Mouse (Mus musculus) spleen, adult 18-20 months (tissue): ENCODE data around the gene Lmbr1l.
"Not testable (repeated sequence)": the region's sequence is repeated elsewhere in the genome, so short reads cannot be mapped to it uniquely, and the experiment has no call there.

Experiments used
- DNase-seq, 2 experiments: peaks; one replicate each; pipeline ENCODE4 v3.0.0; 2022; ENCODE audit warnings: mixed read lengths in 2 of 2

The Lmbr1l gene

DNA sequence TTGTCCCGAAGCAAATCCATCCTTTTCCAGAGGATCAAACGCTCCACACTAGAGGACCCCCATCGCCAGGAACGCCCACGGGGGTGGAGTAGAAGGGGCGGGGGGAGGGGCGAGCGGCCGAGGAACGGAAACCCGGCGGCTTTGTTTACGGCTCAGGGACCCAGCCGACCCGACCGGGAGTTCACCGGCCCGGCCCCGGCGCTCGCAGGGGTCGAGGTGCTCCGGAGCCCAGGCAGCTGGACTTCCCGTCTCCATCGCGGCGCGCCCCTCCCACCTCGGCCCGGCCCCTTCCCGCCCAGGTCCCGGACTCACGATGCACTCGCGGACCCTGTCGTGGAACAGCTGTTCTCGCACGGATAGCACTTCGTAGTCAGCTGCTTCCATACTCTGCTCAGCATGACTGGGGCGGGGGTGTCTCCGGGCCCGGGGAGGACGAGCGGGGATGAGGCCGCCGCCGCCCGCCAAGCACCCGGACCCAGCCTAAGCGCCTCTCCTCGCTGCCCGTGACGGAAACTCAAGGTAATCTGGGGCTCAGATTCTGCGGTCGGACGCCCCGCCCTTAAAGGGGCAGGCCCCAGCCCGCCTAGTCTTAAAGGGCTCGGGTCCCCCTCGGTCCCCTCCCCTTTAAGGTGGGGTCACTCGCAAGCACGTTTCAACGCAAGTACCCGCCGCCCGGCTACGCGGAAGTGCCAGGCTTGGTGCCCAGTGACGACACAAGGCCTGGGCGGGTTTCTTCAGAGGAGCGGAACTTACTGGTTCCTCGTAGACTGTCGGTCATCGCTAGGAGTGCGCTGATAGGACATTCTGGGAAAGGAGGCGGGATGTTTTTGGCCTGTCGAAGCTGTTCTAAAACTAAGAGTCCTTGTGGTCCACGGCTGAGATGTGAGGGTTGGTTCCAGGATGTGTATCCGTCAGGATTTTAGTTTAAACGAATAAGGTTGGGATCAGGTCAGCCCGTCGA, at the start of gene Lmbr1l:
Lmbr1l (minus strand) TSS at position 694 of the 961 bp plus-strand sequence.
- DNase-seq = peak; percentile 95 to 99

DNA sequence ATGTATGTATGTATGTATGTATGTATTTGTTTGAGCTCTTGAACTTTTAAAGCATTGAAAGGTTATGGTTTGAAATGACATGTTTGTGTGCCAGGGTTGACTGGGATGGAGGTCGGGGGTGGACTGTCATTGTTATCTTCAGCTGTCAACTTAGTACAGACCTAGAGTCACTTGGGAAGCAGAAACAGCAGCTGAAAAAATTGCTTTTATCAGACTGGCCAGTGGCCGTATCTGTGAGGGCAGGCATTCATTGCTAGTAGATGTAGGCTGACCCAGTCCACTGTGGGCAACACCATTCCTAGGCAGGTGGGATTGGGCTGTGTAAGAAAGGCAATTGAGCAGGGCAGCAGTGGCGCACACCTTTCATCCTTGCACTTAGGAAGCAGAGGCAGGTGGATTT, 41.5 kb upstream of the Lmbr1l start:
- no peak for DNase-seq

DNA sequence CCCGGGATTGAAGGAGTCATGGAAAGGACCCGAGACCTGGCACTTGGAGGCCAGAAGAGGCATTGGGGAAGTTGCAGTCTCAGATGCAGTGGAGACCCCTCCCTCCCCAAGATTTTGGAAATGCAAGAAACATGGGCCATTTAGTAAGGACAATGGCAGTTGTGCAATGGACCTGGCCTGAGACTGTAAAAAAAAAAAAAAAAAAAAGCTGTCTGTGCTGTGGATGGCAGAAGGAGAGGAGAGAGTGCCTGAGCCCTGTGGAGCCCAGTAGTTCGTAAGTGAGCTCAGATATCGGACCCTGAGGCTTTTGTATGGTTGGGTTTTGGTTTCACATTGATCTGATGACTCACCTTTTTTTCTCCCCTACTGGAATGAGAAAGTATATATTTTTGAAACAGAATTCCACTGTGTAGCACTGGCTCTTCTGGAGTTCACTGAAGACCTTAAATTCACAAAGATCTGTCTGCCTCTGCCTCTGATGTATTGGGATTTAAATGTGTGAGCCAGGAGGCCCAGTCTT, 40.9 kb upstream of the Lmbr1l start:
- no peak for DNase-seq

DNA sequence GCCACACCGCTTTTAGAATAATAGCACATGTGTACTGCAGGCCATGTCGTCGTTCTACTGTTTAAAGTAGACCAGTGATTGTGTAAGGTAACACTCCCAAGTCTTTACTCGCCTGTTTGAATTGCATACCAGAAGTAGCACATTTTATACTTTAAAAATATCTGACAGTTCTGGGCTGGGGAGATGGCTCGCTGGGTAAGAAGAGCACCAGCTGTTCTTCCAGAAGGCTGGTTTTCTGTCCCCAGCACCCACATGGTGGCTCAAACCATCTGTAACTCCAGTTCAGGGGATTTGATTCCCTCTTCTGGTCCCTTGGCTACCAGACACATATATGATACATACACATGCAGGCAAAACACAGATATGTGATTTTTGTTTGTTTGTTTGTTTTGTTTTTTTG, 39.4 kb upstream of the Lmbr1l start:
- no peak for DNase-seq

DNA sequence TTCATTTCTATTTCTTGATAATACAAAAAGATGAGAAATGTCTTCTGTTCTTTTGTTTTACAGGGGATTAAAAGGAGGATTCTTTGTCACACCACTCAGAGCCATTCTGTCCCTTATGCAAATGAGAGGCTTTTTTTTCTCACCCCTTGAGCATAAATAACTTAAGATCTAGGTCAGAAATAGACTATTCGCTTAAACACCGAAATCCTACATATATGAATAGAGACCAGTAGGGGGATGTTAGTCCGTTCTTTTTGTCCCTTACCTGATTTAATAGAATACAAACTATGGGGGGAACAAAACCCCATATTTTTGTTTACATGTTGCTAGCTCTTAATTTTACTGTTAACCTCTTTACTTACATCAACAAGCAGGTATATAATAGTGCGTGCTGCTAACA, 38.0 kb upstream of the Lmbr1l start:
- no peak for DNase-seq

DNA sequence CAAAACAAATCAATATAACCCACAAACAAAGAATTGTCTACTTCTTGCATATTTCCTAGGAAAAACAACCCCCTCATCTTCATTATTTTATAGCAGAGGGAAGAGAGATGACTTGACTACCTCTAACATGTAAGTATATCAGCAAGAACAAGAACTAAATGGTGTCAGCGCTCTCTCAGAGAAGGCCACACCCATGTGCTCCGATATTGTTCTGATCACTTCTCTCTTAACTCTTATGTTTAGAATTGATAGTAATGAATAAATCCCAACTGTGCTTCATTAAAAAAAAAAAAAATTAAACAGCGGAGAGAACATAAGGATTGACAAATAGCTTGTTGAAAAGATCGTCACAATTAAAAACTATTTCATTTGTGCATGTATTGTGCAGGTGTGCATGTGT, 37.3 kb upstream of the Lmbr1l start:
- DNase-seq = no peak

DNA sequence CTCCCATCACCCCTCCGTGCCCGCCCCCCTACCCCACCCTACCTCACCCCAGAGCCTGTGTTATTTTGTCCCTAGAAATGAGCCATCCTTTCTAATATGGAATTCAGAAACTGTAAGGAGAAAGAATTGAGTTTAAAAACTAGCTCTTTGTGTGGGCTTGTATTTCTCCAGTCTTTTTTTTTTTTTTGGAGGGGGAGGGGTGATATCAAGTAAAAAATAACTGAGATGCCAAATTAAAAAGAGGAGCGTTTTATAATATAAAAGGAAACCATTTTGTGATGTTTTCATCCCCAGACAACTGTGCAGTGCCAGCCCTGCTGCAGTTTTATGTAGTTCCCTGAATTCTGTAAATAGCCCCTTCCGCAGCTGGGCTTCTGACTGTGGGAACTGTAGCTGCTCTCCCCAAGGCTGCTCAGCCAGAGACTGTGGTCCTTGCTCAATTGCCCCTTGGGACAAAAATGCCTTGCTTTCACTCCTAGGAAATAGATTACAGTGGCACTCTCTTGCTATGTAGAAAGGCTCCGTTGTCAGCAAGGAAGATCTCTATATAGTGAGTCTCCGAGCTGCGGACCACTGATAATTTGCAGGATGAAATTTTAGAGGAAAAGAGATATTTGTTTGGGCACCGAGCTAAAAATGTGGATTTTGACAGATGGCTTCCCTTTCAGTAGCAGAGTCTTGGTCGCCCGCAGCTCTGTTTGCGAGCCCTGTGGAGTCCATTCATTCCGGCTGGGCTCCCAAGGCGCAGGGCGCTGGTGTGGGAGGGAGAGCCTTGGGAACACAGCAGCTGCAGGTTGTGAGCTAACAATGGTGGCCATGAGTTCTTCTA, 36.6 kb upstream of the Lmbr1l start:
- DNase-seq = no peak

DNA sequence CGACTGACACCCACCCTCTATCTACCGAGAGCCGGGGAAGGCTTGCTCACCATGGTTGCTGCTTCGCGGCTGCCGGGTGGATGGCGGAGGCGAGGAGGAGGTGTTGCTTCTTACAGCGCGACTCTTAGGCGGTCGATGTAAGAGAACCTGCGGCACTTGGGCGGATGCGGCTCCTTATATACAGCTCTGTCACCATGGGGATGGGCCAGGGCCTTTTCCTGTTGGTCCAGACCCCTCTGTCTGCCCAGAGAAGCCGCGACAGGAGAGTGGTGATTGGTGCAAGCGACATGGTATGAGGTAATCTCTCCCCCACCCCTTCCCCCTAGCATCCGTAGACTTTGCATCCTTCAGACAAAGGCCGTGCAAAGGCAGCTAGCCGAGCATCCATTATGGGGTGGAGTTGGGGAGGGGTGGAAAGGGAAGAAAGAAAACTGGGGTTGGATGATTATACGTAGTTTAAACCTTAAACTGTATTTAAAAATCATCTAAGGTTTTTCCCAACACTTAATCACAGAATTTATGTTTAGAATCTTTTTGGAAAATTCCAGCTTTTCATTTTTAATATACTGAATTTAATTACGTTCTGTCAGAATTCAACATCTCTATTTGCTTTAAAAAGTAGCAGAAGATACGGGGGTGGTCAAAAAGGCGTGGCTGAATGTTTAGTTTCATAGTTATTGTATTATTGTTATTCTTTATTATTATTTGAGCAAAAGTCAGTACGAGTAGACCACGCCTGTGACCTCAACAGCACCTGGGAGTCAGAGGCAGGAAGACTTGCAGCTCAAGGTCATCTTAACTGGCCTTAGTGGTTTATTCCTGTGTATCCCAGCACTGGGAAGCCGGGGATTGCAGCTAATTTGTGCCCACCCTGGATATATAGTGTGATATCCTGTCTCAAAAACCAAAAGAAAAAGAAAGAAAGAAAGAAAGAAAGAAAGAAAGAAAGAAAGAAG, 35.6 kb upstream of the Lmbr1l start, which contains the start of the genes Gm49450 and Tuba1a:
Gm49450 (minus strand) TSS at position 151 of the 956 bp plus-strand sequence.
Tuba1a (minus strand) TSS at position 303 of the 956 bp plus-strand sequence.
- DNase-seq = peak; percentile 86 to 90

DNA sequence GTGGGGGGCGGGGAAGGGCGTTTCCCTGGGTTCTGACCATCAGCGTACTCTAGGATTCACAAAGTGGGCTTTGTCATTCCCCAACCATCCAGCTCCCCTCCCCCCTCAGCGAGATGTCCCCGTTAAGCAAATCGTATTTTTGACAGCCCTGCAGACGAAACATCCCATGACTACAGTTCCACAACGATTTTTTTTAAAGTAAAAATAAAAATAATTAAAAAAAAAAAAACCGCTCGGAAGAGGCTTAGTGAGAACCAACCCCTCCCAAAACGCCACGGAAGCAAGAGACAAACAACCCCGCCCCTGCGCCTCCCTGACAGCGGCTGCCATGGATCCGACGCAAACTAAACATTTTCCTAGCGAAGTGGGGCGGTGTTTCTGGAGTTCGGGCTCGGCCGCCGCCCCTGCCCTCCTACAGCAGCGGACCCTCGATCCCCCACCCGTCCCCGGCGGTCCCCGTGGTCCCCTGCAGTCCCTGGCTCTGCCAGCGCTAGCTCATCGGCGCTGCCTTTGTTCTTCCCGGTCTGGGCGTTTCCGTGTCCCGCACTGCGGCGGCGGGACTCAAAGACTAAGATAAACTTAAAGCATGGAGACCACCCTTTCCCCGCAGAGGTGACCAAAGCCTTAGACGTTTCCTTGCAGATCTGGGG, 34.8 kb upstream of the Lmbr1l start:
- DNase-seq = peak in 1 of 2 experiments; percentile 58

DNA sequence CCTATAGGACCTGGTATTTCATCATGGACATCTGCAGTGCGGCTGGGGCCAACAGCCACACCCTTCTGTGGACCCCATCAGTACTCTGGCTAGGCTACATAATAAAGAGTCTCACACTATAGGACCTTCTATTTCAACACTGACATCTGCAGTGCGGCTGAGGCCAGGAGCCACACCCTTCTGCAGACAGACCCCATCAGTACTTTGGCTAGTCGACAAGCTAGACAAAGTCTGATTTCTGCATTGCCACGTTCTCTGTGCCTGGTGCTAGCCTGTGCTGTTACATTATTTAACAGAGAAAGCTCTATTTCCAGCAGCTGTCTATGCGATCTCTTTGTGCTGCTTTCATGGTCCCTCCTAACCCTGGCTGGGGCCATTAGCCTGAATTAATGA, 34.0 kb upstream of the Lmbr1l start:
- no peak for DNase-seq

DNA sequence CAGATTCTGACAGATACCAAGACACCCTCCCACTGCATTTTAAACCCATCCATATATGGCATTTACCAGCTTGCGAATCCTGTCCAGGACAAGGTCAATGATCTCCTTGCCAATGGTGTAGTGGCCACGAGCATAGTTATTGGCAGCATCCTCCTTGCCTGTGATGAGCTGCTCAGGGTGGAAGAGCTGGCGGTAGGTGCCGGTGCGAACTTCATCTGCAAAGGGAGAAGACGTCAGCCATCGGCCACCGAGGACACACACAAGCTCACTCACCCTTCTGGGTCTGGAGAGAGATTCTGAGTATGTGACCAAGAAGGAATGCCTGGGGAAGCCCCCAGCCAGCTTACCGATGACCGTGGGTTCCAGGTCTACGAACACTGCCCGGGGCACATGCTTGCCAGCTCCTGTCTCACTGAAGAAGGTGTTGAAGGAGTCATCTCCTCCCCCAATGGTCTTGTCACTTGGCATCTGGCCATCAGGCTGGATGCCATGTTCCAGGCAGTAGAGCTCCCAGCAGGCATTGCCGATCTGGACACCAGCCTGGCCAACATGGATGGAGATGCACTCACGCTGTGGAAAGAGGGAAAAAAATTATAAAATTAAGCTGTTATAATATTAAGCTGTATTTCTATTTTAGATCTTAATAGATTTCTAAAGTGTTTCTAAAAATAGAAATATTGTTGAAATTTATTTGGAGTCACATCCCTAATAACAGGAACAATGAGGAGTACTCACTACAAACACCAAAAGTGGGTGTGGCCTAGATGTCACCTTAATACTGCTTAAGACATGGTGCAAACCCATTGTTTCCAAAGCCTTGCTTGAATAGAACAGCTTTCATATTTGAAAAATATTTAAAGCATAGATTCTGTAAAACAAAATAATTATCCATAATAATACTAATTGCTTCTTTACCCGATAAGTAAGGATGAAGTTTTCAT, 33.4 kb upstream of the Lmbr1l start:
- not testable (repeated sequence) for DNase-seq

DNA sequence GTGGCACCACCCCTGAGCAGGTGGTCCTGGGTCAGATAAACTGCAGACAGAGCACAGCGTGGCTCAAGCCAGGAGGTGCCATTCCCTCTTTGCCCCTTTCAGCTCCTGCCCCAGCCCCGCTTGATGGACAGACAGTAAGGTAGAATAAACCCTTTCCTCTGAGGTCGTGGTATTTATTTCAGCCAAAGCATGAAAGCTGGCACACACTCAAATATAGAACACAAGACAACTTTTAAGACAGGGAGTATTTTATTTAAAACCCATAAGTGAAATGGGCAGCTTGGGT, 31.5 kb upstream of the Lmbr1l start:
- no peak for DNase-seq

DNA sequence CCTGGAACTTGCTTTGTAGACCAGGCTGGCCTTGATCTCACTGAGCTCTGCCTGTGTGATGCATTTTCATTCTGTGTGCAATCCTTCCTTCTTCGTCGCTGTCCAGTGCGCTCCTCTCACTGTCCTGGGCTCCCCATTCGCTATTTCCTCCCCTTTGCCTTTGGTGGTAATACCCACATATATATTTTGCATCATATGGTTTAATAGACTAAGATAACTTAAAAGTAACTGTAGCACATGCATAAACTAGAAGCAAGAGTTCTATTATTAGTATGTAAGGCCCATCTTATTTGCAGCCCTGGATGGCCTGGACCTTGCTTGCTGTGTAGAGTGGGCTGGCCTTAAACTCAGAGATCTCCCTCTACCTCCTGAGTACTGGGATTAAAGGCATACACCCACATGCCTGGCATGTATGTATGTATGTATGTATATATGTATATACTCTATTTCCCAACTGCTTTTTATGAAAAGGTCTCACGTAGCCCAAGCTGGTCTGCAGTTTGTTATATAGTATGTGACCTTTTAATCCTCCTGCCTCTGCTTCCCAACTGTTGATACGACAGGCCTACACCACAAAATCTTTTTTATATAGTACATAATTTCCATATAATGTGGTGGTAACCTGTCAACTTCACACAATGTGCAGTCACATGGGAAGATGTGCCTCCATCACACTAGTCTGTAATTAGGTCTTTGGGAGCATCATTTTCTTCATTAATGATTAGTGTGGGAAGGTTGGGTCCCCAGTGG, 31.0 kb upstream of the Lmbr1l start:
- no peak for DNase-seq

DNA sequence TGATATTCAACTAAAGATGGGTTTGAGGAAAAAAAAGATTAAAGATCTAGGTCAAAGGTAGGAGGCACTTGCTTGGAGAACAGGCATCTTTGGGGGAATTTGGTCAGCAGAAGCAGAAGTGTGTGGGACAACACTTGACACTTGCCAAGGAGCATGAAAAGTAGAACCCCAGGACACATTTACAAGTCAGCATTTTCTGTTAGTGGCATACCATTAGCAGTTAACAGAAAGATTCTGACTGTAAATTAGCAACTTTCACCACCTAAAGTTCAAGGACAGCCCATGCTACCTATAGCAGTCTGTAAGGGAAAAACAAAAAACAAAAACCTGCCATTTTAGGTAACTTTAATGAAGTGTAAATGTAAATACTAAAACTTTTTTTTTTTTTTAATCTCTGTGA, 30.4 kb upstream of the Lmbr1l start:
- DNase-seq = no peak

DNA sequence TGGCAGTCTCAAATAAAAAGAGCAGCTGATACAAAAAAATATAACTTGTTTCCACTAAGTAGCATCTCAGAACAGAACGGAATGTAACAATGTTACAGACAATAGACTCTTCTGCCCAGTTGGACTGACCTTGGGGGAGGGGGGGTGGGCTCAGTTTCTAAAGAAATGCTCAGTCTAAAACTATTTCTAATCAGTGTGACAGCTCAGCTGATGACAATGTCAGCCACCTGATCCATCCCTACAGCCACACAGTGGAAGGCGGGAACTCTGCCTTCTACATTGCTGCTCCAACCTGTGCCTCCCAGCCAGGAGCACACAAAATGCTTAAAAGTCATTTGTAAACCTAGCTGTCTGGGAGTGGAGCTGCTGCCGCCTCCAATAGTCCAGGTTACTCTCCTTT, 29.9 kb upstream of the Lmbr1l start:
- DNase-seq = no peak

DNA sequence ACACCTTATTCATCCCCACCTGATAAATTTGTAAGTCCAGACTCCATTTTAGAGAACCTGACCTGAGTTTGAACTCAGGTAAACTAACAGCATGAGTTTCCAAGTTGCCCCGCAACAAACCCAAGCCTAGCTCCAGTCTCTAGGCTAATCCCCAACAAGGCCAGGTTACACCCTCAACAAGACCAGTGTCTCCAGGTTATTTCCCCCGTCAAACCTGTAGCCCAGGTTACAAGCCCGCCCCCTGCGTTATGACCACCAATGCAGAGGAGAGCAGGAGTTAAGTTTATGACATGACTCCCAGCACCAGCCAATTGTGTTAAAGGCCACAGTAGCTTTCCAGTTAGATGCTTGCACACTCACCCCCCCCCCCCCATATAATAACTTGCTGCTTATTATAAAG, 25.1 kb upstream of the Lmbr1l start:
- DNase-seq = no peak

DNA sequence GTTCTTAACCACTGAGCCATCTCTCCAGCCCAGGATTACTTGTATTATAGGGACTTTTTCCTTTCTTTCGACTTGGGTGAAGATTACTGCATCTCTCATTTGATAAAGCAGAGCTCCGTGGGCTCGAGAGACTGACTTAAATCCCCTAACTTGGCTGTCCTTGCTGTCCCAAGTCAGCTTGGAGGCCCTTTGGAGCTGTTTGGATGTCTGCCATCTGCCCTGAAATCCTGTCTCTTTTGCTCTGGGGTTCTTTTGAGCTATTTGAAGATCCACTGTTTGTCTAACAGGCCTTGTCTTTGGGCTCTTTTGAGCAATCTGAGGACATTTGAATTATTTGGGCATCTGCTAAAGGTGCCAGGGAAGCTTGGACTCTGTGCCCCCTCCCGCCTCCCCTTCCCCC, 24.1 kb upstream of the Lmbr1l start:
- DNase-seq = no peak

DNA sequence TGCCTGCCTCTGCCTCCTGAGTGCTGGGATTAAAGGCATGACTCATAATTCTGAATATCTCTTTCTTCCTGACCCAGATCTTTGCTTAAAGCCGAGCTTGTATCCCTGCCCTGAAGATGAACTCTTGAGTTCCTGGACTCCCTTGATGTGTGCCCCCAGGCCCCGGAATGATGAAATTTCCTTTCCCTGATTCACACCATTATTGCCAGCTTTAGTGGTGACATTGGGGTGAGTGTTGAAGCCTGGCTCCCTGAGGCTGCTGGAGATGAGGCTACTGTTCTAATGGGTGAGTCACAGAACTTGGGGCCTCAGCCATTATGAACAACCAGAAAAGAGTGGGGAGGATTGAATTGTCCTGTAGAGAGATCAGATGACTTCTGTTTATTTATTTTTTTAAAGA, 23.5 kb upstream of the Lmbr1l start:
- no peak for DNase-seq

DNA sequence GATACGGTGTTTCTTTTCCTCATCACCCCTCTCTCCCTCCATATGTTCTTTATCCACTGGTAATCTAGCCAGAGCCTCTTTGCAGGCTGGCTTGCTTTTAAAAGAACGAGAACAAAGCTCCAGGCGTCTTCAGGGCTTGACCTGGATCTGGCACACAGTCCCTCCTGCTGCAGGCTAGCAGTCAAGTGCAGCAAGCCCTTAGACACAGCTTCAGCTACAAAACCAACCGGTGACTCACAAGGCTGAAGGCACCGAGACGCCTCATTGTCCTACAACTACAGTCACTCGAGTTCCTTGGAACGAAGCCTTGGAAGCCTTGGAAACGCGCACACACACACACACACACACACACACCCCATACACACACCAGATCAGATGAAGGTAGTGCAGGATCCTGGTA, 22.8 kb upstream of the Lmbr1l start:
- no peak for DNase-seq
